Mouse (Mus musculus) heart, embryonic 13.5 days (tissue): ENCODE measurements around the gene Ccnd2. TPM values are rescaled to one million over a fixed set of nuclear protein-coding genes. Genes with fewer than 3 reads are reported as not detected.

Experiments
- ATAC-seq: fragments of 200-750 bp; cut with Nextera tagmentation; 2 replicates; pipeline ENCODE4 v1.8.0; 2017; ENCODE audit warnings: moderate TSS enrichment; ENCODE audit not compliant: insufficient number of reproducible peaks, low FRiP score, low TSS enrichment; ENCODE audit errors: extremely low read depth
- H3K27ac ChIP-seq: fragments of 300-500 bp; sonication (generic); replicated peaks from 2 replicates; pipeline ENCODE4 v1.5.1; 2015; ENCODE audit warnings: moderate library complexity, mild to moderate bottlenecking, inconsistent platforms
- H3K27me3 ChIP-seq: fragments of 300-500 bp; sonication (generic); replicated peaks from 2 replicates; pipeline ENCODE4 v1.6.1; 2015; ENCODE audit warnings: mild to moderate bottlenecking, inconsistent platforms
- H3K36me3 ChIP-seq: fragments of 300-500 bp; sonication (generic); 2 replicates; pipeline ENCODE4 v1.6.1; 2015; ENCODE audit warnings: mild to moderate bottlenecking, inconsistent platforms
- H3K4me1 ChIP-seq: fragments of 300-500 bp; sonication (generic); 2 replicates; pipeline ENCODE4 v1.6.1; 2015; ENCODE audit warnings: inconsistent platforms
- H3K4me2 ChIP-seq: fragments of 300-500 bp; sonication (generic); 2 replicates; pipeline ENCODE4 v1.6.1; 2015; ENCODE audit warnings: inconsistent platforms, mild to moderate bottlenecking, moderate library complexity
- H3K4me3 ChIP-seq: fragments of 300-500 bp; sonication (generic); 2 replicates; pipeline ENCODE4 v1.5.1; 2015; ENCODE audit warnings: moderate library complexity, mild to moderate bottlenecking, inconsistent platforms
- H3K9ac ChIP-seq: fragments of 300-500 bp; sonication (generic); 2 replicates; pipeline ENCODE4 v1.6.1; 2015; ENCODE audit warnings: inconsistent platforms, mild to moderate bottlenecking, moderate library complexity
- H3K9me3 ChIP-seq: fragments of 300-500 bp; sonication (generic); 2 replicates; pipeline ENCODE4 v1.6.1; 2016; ENCODE audit warnings: inconsistent platforms
- WGBS: fragments of 180-500 bp; shearing (Covaris S2); methylation state at CpG from one replicate; pipeline ENCODE4 v1.1.7; 2015; ENCODE audit warnings: mixed read lengths; 5-methylcytosine and 5-hydroxymethylcytosine counted together
- polyA plus RNA-seq: library from polyadenylated mRNA; unstranded; fragments of >200 nt; fragmentation: Nextera tagmentation; extraction: Ambion mirVana; gene quantifications from 2 replicates; pipeline ENCODE4 v1.2.1, GENCODE M21; 2015

Ccnd2 gene
- polyA plus RNA-seq = 583 and 638 TPM in 2 replicates

GRCm38 (mm10) chr6:127152106-127152951 is at the start of gene Ccnd2:
TSS of gene Ccnd2 (minus strand) at chr6:127152193.
- WGBS = under 1% methylated on average over 39 of the region's 40 CpGs
- Histone ChIP-seq H3K4me1 (peaks cover 45% of the 10 kb centered on the region), H3K27ac (peak within 1 kb of the TSS; percentile 87), H3K4me2 (peak within 1 kb of the TSS; percentile 87), H3K4me3 (peak within 1 kb of the TSS; percentile 92), H3K9ac (peak within 1 kb of the TSS; percentile 82), H3K36me3 (peaks cover 8% of the 10 kb centered on the region; the same call in 1 of the 2 replicates), H3K9me3 (no peaks in the 10 kb centered on the region), H3K27me3 (peaks cover 5% of the 10 kb centered on the region)
- peak; percentile 62 for ATAC-seq

GRCm38 (mm10) chr6:127196985-127197384 is 45.0 kb upstream of the Ccnd2 start:
- 59% methylated on average over 2 of the region's 2 CpGs for WGBS
- ATAC-seq = no peak
- H3K9me3 ChIP-seq = no peaks in the 10 kb centered on the region
- no peak overlapping the region for H3K9ac ChIP-seq
- H3K4me1 ChIP-seq = no peaks in the 10 kb centered on the region
- H3K27ac ChIP-seq = no peak overlapping the region
- no peak overlapping the region for H3K4me2 ChIP-seq
- H3K36me3 ChIP-seq = no peaks in the 10 kb centered on the region
- no peak overlapping the region for H3K4me3 ChIP-seq
- no peaks in the 10 kb centered on the region for H3K27me3 ChIP-seq

GRCm38 (mm10) chr6:127181296-127181695 is 29.3 kb upstream of the Ccnd2 start:
- peaks cover 31% of the 10 kb centered on the region for H3K4me1 ChIP-seq
- WGBS = 54% methylated on average over 12 of the region's 12 CpGs
- no peaks in the 10 kb centered on the region for H3K9me3 ChIP-seq

GRCm38 (mm10) chr6:127179056-127179759 is 27.2 kb upstream of the Ccnd2 start:
- WGBS = 56% methylated on average over 12 of the region's 12 CpGs
- Histone ChIP-seq H3K27me3 (no peaks in the 10 kb centered on the region; the same call in 1 of the 2 replicates), H3K36me3 (no peaks in the 10 kb centered on the region), H3K9ac (no peak overlapping the region), H3K4me3 (no peak overlapping the region), H3K4me2 (no peak overlapping the region), H3K27ac (no peak overlapping the region), H3K9me3 (no peaks in the 10 kb centered on the region), H3K4me1 (peaks cover 35% of the 10 kb centered on the region)
- ATAC-seq = no peak

More at GRCm38 (mm10) chr6:127181296-127181695, 29.3 kb upstream of the Ccnd2 start:
- Histone ChIP-seq H3K4me2 (no peak overlapping the region), H3K27me3 (no peaks in the 10 kb centered on the region; the same call in 1 of the 2 replicates), H3K36me3 (no peaks in the 10 kb centered on the region), H3K4me3 (no peak overlapping the region), H3K9ac (no peak overlapping the region), H3K27ac (no peak overlapping the region)
- ATAC-seq = no peak

GRCm38 (mm10) chr6:127177962-127178361 is 26.0 kb upstream of the Ccnd2 start:
- peaks cover 40% of the 10 kb centered on the region for H3K4me1 ChIP-seq
- H3K4me2 ChIP-seq = no peak overlapping the region
- no peaks in the 10 kb centered on the region for H3K9me3 ChIP-seq
- H3K36me3 ChIP-seq = no peaks in the 10 kb centered on the region
- WGBS = 68% methylated on average over 7 of the region's 7 CpGs
- H3K4me3 ChIP-seq = no peak overlapping the region
- H3K9ac ChIP-seq = no peak overlapping the region
- H3K27me3 ChIP-seq = no peaks in the 10 kb centered on the region; the same call in 1 of the 2 replicates
- ATAC-seq = no peak
- peak overlapping the region; percentile 45; the same call in 1 of the 2 replicates for H3K27ac ChIP-seq

- H3K4me1 ChIP-seq = peaks cover 45% of the 10 kb centered on the region
- no peak overlapping the region for H3K4me3 ChIP-seq
- no peaks in the 10 kb centered on the region for H3K9me3 ChIP-seq
- H3K27me3 ChIP-seq = no peaks in the 10 kb centered on the region; the same call in 1 of the 2 replicates
- H3K4me2 ChIP-seq = no peak overlapping the region
- H3K36me3 ChIP-seq = no peaks in the 10 kb centered on the region
- H3K9ac ChIP-seq = no peak overlapping the region
- WGBS = 43% methylated on average over 4 of the region's 4 CpGs
- no peak for ATAC-seq
- peak overlapping the region; percentile 45; the same call in 1 of the 2 replicates for H3K27ac ChIP-seq
Observed at GRCm38 (mm10) chr6:127177441-127177840, 25.4 kb upstream of the Ccnd2 start.

- H3K27me3 ChIP-seq = no peaks in the 10 kb centered on the region
- no peaks in the 10 kb centered on the region for H3K36me3 ChIP-seq
- no peaks in the 10 kb centered on the region for H3K9me3 ChIP-seq
- no peak overlapping the region for H3K9ac ChIP-seq
- H3K4me3 ChIP-seq = no peak overlapping the region
- no peak overlapping the region for H3K4me2 ChIP-seq
- 48% methylated on average over 11 of the region's 11 CpGs for WGBS
- ATAC-seq = no peak
- peaks cover 30% of the 10 kb centered on the region for H3K4me1 ChIP-seq
- H3K27ac ChIP-seq = no peak overlapping the region
Observed at GRCm38 (mm10) chr6:127172461-127172860, 20.5 kb upstream of the Ccnd2 start.

GRCm38 (mm10) chr6:127170734-127171133 is 18.7 kb upstream of the Ccnd2 start:
- Histone ChIP-seq H3K27me3 (no peaks in the 10 kb centered on the region), H3K9me3 (no peaks in the 10 kb centered on the region), H3K4me1 (peaks cover 17% of the 10 kb centered on the region), H3K4me3 (no peak overlapping the region), H3K4me2 (no peak overlapping the region), H3K27ac (no peak overlapping the region), H3K36me3 (no peaks in the 10 kb centered on the region), H3K9ac (no peak overlapping the region)
- ATAC-seq = no peak
- WGBS = 79% methylated on average over 8 of the region's 8 CpGs

GRCm38 (mm10) chr6:127165663-127166062 is 13.7 kb upstream of the Ccnd2 start:
- H3K4me1 ChIP-seq = peaks cover 8% of the 10 kb centered on the region
- no peak for ATAC-seq
- WGBS = 62% methylated on average over 4 of the region's 4 CpGs
- H3K9ac ChIP-seq = no peak overlapping the region
- H3K27me3 ChIP-seq = no peaks in the 10 kb centered on the region
- no peak overlapping the region for H3K4me3 ChIP-seq
- no peaks in the 10 kb centered on the region for H3K36me3 ChIP-seq
- H3K27ac ChIP-seq = no peak overlapping the region
- H3K9me3 ChIP-seq = no peaks in the 10 kb centered on the region
- H3K4me2 ChIP-seq = no peak overlapping the region

- Histone ChIP-seq H3K4me3 (no peak overlapping the region), H3K27ac (no peak overlapping the region), H3K27me3 (peaks cover 1% of the 10 kb centered on the region), H3K9ac (0 out of 2 replicates have a peak overlapping the region, but pooled peaks have one; percentile 12), H3K4me1 (peaks cover 8% of the 10 kb centered on the region), H3K9me3 (no peaks in the 10 kb centered on the region), H3K36me3 (no peaks in the 10 kb centered on the region), H3K4me2 (no peak overlapping the region)
- WGBS = 13% methylated on average over 6 of the region's 6 CpGs
- ATAC-seq = no peak
Observed at GRCm38 (mm10) chr6:127162842-127163241, 10.8 kb upstream of the Ccnd2 start.

GRCm38 (mm10) chr6:127157321-127157720 is 5.3 kb upstream of the Ccnd2 start:
- no peak overlapping the region for H3K4me2 ChIP-seq
- no peak overlapping the region for H3K4me3 ChIP-seq
- H3K9ac ChIP-seq = no peak overlapping the region
- no peaks in the 10 kb centered on the region for H3K36me3 ChIP-seq
- no peak for ATAC-seq
- H3K27ac ChIP-seq = no peak overlapping the region
- H3K9me3 ChIP-seq = no peaks in the 10 kb centered on the region
- H3K4me1 ChIP-seq = peaks cover 20% of the 10 kb centered on the region
- WGBS = 63% methylated on average over 1 of the region's 1 CpGs
- peaks cover 10% of the 10 kb centered on the region for H3K27me3 ChIP-seq
